Mouse (Mus musculus): ENCODE measurements around the gene Dll3.

DNA sequence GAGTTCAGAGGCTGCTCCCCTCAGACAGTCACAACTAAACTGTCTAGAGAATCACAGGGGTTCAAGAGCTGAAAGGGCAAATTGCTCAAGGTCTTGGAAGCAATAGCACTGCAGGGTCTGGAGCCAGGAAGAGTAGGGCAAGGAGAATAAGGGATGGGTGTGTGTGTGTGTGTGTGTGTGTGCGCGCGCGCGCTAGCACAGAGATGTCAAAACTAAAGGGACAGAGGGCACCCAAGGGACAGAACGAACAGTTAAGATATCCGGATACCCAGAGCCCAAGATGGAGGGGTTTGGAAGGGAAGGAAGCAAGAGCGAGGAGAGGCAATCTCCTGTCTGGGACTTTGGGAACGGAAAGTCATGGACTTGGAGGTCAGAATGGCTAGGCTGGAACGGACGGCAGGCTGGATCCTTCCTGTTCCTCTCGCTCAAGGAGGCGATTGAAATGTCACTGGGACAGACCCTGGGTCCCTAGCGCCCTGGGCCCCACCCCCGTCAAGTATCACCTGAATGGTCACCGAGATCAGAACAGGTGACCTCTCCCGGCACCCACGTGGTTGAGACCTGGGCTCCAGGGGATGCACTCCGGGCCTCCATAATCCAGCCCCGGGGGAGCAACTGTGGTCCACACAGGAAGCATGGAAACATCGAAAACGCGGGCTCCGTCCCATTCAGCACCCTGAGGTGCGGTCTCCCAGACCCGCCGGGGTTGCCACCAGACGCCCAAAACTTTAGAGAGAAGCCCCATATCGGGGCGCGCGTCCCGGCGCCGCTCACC, 9.3 kb upstream of the Dll3 start:
- TF ChIP-seq CTCF (IDR thresholded peaks at IDR 0.05; ENCODE audit: extremely low read depth, insufficient read depth, insufficient read length, insufficient replicate concordance), result no peak
- TF ChIP-seq POLR2A (IDR thresholded peaks at IDR 0.05; ENCODE audit: low read depth, low read length), result no peak

Data from spleen, adult 2 months (tissue).